Mouse (Mus musculus): ENCODE data around the gene Phip. TPM values are rescaled to one million over a fixed set of nuclear protein-coding genes. Genes with fewer than 3 reads are reported as not detected.

Gene Phip
- total RNA-seq, 2 experiments from 2014 or later, result 21.4 to 25.7 TPM

GRCm38 (mm10) chr9:82877078-82877477 lies 98.2 kb downstream of the Phip start:
- no peak for DNase-seq (ENCODE audit: low spot score)

DNA sequence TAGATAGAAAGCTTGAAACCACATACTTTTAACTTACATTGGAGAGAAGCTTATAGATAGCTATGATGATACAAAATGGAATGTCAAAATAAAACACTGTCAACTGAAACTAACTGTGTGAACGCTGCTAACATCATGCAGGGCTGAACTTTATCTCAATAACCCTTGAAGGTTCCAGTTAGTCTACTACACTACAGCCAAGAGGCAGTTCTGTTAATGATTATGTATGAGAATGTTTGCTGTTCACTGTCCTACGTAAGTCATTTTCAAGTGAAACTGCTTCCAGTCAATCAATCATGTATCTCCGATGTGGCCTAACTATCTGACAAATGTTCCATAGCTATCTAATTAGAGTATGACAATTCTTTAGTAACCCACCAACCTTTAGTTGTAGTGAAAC lies 107.6 kb downstream of the Phip start:
- no peak for DNase-seq (ENCODE audit: low spot score)

DNA sequence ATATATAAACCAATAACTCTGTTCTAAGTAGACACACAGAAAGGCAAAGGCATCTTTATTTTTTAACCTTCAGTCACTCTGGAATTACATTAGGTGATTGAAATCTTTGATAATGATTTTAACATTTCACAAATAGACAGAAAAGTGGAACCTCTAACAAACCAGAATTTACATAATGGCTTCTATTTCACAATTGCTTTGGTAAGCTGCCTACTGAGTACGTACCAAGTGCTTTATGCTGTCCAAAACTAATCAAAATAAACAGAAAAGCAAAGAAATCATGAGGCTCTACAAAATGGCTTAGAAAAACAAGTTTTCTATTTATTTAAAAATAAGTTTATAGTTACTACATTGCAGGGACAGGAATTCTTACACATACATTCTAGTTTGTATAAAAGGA lies 109.2 kb downstream of the Phip start:
- no peak for DNase-seq (ENCODE audit: low spot score)

- no peak for DNase-seq (ENCODE audit: low spot score)
Measured at GRCm38 (mm10) chr9:82861775-82862430, 113.4 kb downstream of the Phip start.

- peak; percentile 11 for DNase-seq (ENCODE audit: low spot score)
Measured at GRCm38 (mm10) chr9:82861316-82861715, 114.0 kb downstream of the Phip start.

DNA sequence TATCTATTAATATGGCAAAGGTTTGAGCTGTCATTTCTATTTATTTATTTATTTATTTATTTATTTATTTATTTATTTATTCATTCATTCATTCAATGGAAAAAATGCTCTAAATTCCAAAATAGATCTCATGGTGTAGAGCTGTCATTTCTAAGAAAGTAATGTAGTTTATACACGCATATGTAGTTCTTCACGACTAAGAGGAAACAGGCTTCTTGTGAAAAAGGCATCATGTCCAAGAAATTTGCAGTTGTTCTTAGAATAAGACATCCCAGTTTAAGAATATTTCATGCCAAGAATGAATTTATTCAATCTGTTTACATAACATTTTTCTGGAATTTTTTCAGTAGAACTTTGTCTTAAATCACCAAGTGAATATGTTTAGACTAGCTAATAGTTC lies 114.5 kb downstream of the Phip start:
- DNase-seq (ENCODE audit: low spot score), result no peak

DNA sequence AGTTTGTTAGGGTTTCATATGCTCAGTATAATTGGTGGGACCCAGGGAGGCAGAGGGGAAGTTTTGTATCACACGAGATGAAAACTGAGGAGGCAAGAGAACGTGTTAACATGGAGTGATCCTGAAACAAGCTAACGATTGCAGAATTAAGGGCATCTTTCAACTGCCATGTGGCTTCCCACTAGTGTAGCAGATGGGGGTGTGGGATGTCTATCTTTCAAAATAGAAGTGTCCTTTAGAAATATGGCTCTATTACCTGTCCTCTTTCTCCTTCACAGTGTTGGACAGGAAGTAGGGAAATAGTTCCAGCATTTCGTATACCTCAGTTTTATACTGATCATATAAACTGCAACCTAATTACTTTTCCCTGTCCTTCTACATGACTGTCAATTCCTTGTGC lies 119.1 kb downstream of the Phip start:
- DNase-seq (ENCODE audit: low spot score), result no peak

- no peak for DNase-seq (ENCODE audit: low spot score)
Measured at GRCm38 (mm10) chr9:82854973-82855614, 120.2 kb downstream of the Phip start.

GRCm38 (mm10) chr9:82854040-82854439 lies 121.3 kb downstream of the Phip start:
- DNase-seq (ENCODE audit: low spot score), result no peak

DNA sequence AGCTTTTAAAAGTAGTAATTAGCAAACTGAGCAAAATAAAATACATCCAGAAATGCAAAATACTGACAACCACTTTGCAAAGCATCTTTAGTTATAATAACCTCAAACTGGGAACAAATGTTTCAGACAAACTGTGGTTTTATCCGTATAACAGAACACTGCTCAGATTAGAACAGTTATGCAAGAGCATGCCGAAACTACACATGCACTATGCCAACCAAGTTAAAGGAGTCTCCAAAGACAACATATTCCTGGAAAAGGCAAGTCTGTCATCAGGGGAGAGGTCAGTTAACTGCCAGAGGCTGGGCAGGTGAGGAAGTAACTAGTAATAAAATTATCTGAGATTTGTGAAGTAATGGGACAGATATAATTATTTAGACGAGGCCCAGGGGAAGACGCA lies 132.6 kb downstream of the Phip start:
- no peak for DNase-seq (ENCODE audit: low spot score)

GRCm38 (mm10) chr9:82835921-82836320 lies 139.4 kb downstream of the Phip start:
- DNase-seq (ENCODE audit: low spot score), result no peak

DNA sequence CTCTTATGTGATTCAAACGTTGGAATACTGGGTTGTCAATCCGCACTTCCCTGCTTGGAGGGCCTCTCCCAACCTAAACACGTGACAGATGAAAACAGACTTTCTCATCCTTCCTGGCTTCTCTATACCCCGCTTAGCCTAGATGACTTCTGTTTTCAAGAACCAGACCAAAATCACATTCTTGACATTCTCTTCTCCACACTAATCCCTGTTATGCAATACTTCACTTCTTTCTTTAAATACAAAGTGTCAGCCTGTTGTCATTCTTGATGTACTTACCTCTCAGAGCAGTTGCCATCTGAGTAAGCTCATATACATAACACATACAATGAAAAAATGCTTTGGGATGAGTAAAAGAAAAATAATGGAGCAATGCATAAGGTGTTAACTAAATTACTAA lies 143.4 kb downstream of the Phip start:
- no peak for DNase-seq (ENCODE audit: low spot score)

- peak; percentile 83 for DNase-seq (ENCODE audit: low spot score)
Measured at GRCm38 (mm10) chr9:82829693-82830430, 145.5 kb downstream of the Phip start.

DNA sequence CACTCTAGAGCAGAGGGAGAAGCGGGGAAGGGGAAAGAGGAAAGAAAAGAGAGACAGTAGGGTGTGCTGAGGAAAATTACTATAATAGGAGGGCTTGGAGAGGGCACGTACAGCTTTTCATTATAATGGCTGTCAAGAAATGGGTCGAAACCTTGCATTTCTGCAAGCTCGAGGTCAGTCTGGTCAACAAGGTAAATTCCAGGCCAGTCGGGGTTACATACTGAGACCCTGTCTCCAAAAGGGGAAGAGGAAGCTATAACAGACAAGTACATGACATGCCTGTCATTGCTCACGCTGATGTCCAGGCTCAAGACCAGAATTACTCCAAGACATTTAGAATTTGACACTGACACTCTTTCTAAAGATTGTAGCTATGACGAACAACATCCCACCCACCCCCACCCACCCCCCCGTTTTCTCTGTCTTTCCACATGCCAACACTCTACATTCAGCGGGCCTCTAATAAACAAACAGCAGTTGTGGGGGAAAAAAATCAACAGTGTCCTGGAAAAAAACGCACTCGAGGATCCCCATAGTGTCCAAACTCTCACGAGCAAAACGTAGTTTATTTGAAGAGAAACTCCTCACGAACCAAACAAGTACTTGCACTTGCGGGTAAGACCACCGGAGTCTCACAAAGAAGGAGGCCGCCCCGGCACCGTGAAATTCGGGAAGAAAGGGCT lies 146.2 kb downstream of the Phip start, which contains the start of gene Irak1bp1:
Gene Irak1bp1 (plus strand): TSS at position 534 of the 683 bp plus-strand sequence.
- no peak for DNase-seq (ENCODE audit: low spot score)

- DNase-seq (ENCODE audit: low spot score), result no peak
Measured at GRCm38 (mm10) chr9:82826426-82826825, 148.9 kb downstream of the Phip start.

Other genes with a start within 250 kb of the Phip start
- gene Irak1bp1, start 146.0 kb downstream of the Phip start, total RNA-seq (2021), result 1 to 10 TPM; 2.1 to 2.6 TPM
- gene Hmgn3, start 171.2 kb upstream of the Phip start, total RNA-seq (2021), result 1 to 10 TPM; 2.8 to 4.4 TPM

Data from gastrocnemius, adult 18-20 months (tissue).